Mouse (Mus musculus) neural tube, embryonic 14.5 days (tissue): ENCODE measurements around the gene Zfp978. TPM values are rescaled to one million over a fixed set of nuclear protein-coding genes. Genes with fewer than 3 reads are reported as not detected.
"Not testable (repeated sequence)": the region's sequence is repeated elsewhere in the genome, so short reads cannot be mapped to it uniquely, and the experiment has no call there.

Experiments
- ATAC-seq: fragments of 200-750 bp; cut with Nextera tagmentation; 2 replicates; pipeline ENCODE4 v1.8.0; 2017; ENCODE audit warnings: low read depth, mild to moderate bottlenecking, moderate TSS enrichment, moderate library complexity
- H3K27ac ChIP-seq: fragments of 300-500 bp; sonication (generic); 2 replicates; pipeline ENCODE4 v1.5.1; 2014; ENCODE audit warnings: low read depth, mild to moderate bottlenecking, control low read depth, low read length, moderate library complexity, mixed read lengths
- H3K27me3 ChIP-seq: fragments of 300-500 bp; sonication (generic); 2 replicates; pipeline ENCODE4 v1.6.1; 2014; ENCODE audit warnings: low read length; ENCODE audit not compliant: control insufficient read depth, insufficient read depth
- H3K36me3 ChIP-seq: fragments of 300-500 bp; sonication (generic); 2 replicates; pipeline ENCODE4 v1.6.1; 2014; ENCODE audit warnings: low read length, mixed read lengths; ENCODE audit not compliant: control insufficient read depth, insufficient read depth
- H3K4me1 ChIP-seq: fragments of 300-500 bp; sonication (generic); 2 replicates; pipeline ENCODE4 v1.6.1; 2014; ENCODE audit warnings: low read length; ENCODE audit not compliant: control insufficient read depth, insufficient read depth
- H3K4me2 ChIP-seq: fragments of 300-500 bp; sonication (generic); 2 replicates; pipeline ENCODE4 v1.6.1; 2014; ENCODE audit warnings: mild to moderate bottlenecking, low read depth, low read length, control low read depth
- H3K4me3 ChIP-seq: fragments of 300-500 bp; sonication (generic); 2 replicates; pipeline ENCODE4 v1.5.1; 2014; ENCODE audit warnings: low read depth, low read length, control low read depth, mixed read lengths
- H3K9ac ChIP-seq: fragments of 300-500 bp; sonication (generic); replicated peaks from 2 replicates; pipeline ENCODE4 v1.6.1; 2014; ENCODE audit warnings: low read depth, mild to moderate bottlenecking, control low read depth, low read length, mixed read lengths
- H3K9me3 ChIP-seq: fragments of 300-500 bp; sonication (generic); 2 replicates; pipeline ENCODE4 v1.6.1; 2016; ENCODE audit warnings: low read length; ENCODE audit not compliant: control insufficient read depth
- WGBS: fragments of 180-500 bp; shearing (Covaris S2); extraction: QIAGEN DNeasy Blood & Tissue Kit; methylation state at CpG from one replicate; pipeline ENCODE4 v1.1.7; 2014; 5-methylcytosine and 5-hydroxymethylcytosine counted together
- polyA plus RNA-seq: library from polyadenylated mRNA; unstranded; fragments of >200 nt; fragmentation: Nextera tagmentation; extraction: Ambion mirVana; gene quantifications from 2 replicates; pipeline ENCODE4 v1.2.1, GENCODE M21; 2014

The Zfp978 gene
- polyA plus RNA-seq, result not detected in 2 replicates

DNA sequence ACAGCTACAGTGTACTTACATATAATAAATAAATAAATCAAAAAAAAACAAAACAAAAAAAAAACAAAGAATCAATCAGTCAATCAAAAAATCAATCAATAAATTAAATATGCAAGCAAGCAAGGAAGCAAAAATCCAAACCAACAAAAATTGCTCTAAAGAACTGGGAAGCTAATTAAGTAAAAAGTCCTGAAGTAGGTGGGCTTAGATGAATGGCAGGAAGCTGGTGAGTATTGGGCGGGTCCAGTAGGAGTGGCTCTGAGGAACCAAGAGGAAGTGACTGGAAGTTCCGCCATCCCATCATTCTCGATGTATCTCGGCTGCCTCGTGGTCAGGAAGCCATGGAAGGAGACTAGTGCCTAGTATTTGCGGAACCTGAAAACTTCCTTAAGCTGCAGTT, at the start of gene Zfp978:
Gene Zfp978, plus strand, starts transcription at position 301 of the 400 bp plus-strand sequence.
- H3K9ac ChIP-seq, ATAC-seq: not testable (repeated sequence)

DNA sequence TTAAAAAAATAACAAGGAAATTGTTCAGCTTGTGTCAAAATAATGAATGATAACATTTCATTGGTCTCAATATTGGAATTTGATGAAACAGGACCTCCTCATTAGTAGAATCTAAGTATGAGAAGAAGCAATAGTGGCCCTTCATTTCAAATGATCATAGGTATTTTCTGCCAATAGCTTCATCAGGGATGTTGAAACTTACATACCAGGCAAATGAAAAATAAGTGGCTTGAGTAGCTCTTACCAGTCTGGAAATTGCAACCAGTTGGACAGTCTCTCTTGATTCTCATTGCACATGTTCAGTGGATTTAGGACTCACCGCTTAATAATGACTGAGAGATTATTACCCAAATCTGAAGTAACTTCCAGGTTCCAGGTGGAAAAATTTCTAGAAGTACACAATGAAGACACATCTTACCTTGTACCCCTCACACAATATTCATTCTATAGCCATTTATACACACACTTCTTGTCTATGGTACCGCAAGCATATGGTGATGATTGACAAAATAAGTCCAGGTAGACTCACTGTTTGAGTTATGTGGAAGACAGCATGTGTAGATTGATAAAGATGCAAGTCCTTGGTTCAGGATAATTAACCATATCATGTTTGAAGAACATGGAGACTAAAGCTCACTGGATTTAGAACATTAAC, 25.9 kb upstream of the Zfp978 start:
- ATAC-seq, H3K4me3 ChIP-seq: not testable (repeated sequence)

More for the DNA sequence above, at the start of gene Zfp978:
- H3K4me2 ChIP-seq, H3K27me3 ChIP-seq, H3K4me1 ChIP-seq, H3K4me3 ChIP-seq, H3K36me3 ChIP-seq, H3K9me3 ChIP-seq, H3K27ac ChIP-seq: not testable (repeated sequence)
- no CpG with 5 or more reads among the region's 6 CpGs for WGBS

GRCm38 (mm10) chr4:147335691-147336367, 25.3 kb upstream of the Zfp978 start:
- H3K9me3 ChIP-seq, result peaks cover 54% of the 10 kb centered on the region
- not testable (repeated sequence) for H3K4me3 ChIP-seq, H3K27me3 ChIP-seq, H3K36me3 ChIP-seq, H3K27ac ChIP-seq, H3K4me2 ChIP-seq, H3K9ac ChIP-seq, H3K4me1 ChIP-seq
- WGBS, result 46% methylated on average over 1 of the region's 1 CpGs
- ATAC-seq, result peak; percentile 28; the same call in 1 of the 2 replicates

More for the DNA sequence above, 25.9 kb upstream of the Zfp978 start:
- H3K27ac ChIP-seq, H3K4me1 ChIP-seq, H3K9ac ChIP-seq, H3K36me3 ChIP-seq, H3K27me3 ChIP-seq, H3K4me2 ChIP-seq: not testable (repeated sequence)
- WGBS, result 90% methylated on average over 2 of the region's 2 CpGs
- peaks cover 50% of the 10 kb centered on the region for H3K9me3 ChIP-seq

DNA sequence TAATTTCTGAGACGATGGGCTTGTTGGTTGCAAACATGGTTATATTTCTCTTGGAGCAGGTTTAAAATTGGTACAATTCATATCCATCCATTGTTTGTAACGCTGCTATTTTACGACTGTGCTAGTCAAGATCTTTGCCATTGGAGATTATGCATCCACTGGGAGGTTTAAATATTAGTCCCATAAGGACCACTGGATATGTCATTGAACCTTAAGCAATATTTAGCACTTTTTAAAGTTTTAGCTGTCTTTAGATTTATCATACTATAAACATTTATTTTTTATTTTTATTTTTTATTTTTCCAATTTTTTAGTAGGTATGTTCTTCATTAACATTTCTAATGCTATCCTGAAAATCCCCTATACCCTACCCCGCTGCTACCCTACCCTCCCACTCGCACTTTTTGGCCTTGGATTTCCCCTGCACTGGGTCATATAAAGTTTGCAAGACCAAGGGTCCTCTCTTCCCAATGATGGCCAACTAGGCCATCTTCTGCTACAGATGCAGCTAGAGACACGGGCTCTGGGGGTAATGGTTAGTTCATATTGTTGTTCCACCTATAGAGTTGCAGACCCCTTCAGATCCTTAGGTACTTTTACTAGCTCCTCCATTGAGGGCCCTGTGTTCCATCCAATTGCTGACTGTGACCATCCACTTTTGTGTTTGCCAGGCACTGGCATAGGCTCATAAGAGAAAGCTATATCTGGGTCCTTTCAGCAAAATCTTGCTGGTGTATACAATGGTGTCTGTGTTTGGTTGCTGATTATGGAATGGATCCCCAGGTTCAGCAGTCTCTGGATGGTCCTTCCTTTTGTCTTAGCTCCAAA, 24.5 kb upstream of the Zfp978 start:
- not testable (repeated sequence) for H3K4me1 ChIP-seq, H3K9ac ChIP-seq, H3K4me3 ChIP-seq, H3K27ac ChIP-seq, H3K27me3 ChIP-seq, H3K36me3 ChIP-seq, H3K4me2 ChIP-seq
- peak; percentile 54; the same call in 1 of the 2 replicates for ATAC-seq
- peaks cover 55% of the 10 kb centered on the region for H3K9me3 ChIP-seq
- 70% methylated on average over 6 of the region's 6 CpGs for WGBS

DNA sequence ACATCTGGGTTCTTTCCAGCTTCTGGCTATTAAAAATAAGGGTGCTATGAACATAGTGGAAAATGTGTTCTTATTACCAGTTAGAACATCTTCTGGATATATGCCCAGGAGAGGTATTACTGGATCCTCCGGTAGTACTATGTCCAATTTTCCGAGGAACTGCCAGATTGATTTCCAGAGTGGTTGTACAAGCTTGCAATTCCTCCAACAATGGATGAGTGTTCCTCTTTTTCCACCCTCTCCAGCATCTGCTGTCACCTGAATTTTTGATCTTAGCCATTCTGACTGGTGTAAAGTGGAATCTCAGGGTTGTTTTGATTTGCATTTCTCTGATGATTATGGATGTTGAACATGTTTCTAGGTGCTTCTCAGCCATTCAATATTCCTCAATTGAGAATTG, 23.6 kb upstream of the Zfp978 start:
- H3K9me3 ChIP-seq, result peaks cover 55% of the 10 kb centered on the region
- ATAC-seq, H3K4me1 ChIP-seq, H3K9ac ChIP-seq, H3K36me3 ChIP-seq, H3K4me3 ChIP-seq, H3K27me3 ChIP-seq, H3K4me2 ChIP-seq, H3K27ac ChIP-seq: not testable (repeated sequence)
- 83% methylated on average over 2 of the region's 2 CpGs for WGBS

DNA sequence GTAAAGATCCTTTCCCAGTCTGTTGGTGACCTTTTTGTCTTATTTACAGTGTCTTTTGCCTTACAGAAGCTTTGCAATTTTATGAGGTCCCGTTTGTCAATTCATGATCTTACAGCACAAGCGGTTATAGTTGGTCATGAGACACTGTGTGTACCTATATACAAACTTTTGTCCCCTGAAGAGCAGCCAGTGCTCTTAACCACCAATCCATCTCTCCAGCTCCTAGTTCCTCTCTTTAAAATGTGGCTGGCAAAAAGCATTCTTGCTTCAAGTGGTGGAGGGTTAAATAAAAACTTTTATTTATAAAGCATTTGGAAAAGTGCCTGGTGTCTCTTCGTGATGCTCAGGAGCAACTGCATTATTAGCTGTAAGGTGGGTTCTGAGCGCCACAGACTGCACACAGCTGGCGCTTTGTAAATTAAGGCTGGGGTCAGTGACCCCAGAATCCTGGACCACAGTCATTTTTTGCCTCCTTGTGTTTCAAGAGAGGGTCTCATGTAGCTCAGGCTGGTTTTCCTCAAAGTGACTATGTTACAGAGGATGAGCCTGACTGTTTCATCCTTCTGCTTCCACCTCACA, 23.0 kb upstream of the Zfp978 start:
- WGBS, result 75% methylated on average over 5 of the region's 5 CpGs
- peaks cover 57% of the 10 kb centered on the region for H3K9me3 ChIP-seq
- no peaks in the 10 kb centered on the region for H3K4me1 ChIP-seq
- no peak overlapping the region for H3K4me3 ChIP-seq
- no peak overlapping the region for H3K9ac ChIP-seq
- no peaks in the 10 kb centered on the region for H3K36me3 ChIP-seq
- peak; percentile 56; the same call in 1 of the 2 replicates for ATAC-seq
- no peak overlapping the region for H3K4me2 ChIP-seq
- H3K27ac ChIP-seq, result no peak overlapping the region
- H3K27me3 ChIP-seq, result no peaks in the 10 kb centered on the region

DNA sequence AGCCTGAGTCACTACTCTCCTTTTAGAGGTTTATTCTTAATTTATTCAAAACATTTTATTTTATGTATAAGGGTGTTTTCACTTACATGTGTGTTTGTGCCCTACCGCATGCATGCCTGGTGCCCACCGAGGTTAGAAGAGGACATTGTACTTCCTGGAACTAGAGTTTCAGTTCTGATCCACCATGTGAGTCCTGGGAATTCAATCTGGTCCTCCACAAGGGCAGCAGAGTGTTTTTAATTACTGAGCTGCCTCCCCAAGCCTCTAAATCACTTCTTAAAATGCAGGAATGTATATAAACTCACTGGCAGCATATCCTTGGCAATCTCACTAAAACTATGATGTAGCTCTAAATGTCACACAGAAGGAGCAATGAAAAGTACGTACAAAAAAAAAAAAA, 22.4 kb upstream of the Zfp978 start:
- H3K27me3 ChIP-seq, H3K9ac ChIP-seq, H3K4me1 ChIP-seq, H3K36me3 ChIP-seq, H3K4me3 ChIP-seq, ATAC-seq, H3K27ac ChIP-seq, H3K4me2 ChIP-seq: not testable (repeated sequence)
- WGBS, result 92% methylated on average over 3 of the region's 3 CpGs
- H3K9me3 ChIP-seq, result peaks cover 63% of the 10 kb centered on the region

- ATAC-seq, H3K27me3 ChIP-seq, H3K4me2 ChIP-seq, H3K27ac ChIP-seq, H3K9ac ChIP-seq, H3K4me1 ChIP-seq, H3K4me3 ChIP-seq, H3K36me3 ChIP-seq: not testable (repeated sequence)
- WGBS, result 73% methylated on average over 7 of the region's 7 CpGs
- peaks cover 59% of the 10 kb centered on the region for H3K9me3 ChIP-seq
Measured at GRCm38 (mm10) chr4:147339601-147340219, 21.4 kb upstream of the Zfp978 start.
